Mouse (Mus musculus) forebrain, embryonic 10.5 days (tissue): ENCODE measurements around the gene Map2. TPM values are rescaled to one million over a fixed set of nuclear protein-coding genes. Genes with fewer than 3 reads are reported as not detected.
A peak's percentile ranks its signal among the peaks of the same experiment; 100 is the strongest.

Experiments
- DNase-seq: peaks from one replicate; pipeline ENCODE4 v3.0.0-alpha.2; 2017; ENCODE audit warnings: low spot score; ENCODE audit errors: extremely low spot score
- H3K27ac ChIP-seq: fragments of 300-500 bp; sonication (generic); 2 replicates; pipeline ENCODE4 v1.5.1; 2016; ENCODE audit warnings: mild to moderate bottlenecking
- H3K27me3 ChIP-seq: fragments of 300-500 bp; sonication (generic); 2 replicates; pipeline ENCODE4 v1.6.1; 2016; ENCODE audit warnings: mild to moderate bottlenecking; ENCODE audit not compliant: poor library complexity, severe bottlenecking
- H3K36me3 ChIP-seq: fragments of 300-500 bp; sonication (generic); replicated peaks from 2 replicates; pipeline ENCODE4 v1.6.1; 2016; ENCODE audit warnings: mild to moderate bottlenecking, moderate library complexity
- H3K4me1 ChIP-seq: fragments of 300-500 bp; sonication (generic); 2 replicates; pipeline ENCODE4 v1.6.1; 2016
- H3K4me3 ChIP-seq: fragments of 300-500 bp; sonication (generic); 2 replicates; pipeline ENCODE4 v1.5.1; 2016; ENCODE audit warnings: mild to moderate bottlenecking, moderate library complexity
- H3K9me3 ChIP-seq: fragments of 300-500 bp; sonication (generic); 2 replicates; pipeline ENCODE4 v1.6.1; 2016; ENCODE audit warnings: mild to moderate bottlenecking, moderate library complexity
- WGBS: fragments of 180-500 bp; shearing (Covaris S2); methylation state at CpG from one replicate; pipeline ENCODE4 v1.1.7; 2016; 5-methylcytosine and 5-hydroxymethylcytosine counted together
- polyA plus RNA-seq: library from polyadenylated mRNA; unstranded; fragments of >200 nt; fragmentation: Nextera tagmentation; extraction: Ambion mirVana; gene quantifications from 2 replicates; pipeline ENCODE4 v1.2.1, GENCODE M21; 2016

The Map2 gene
- polyA plus RNA-seq, 1 experiment from 2014 or later: 73.6 TPM

DNA sequence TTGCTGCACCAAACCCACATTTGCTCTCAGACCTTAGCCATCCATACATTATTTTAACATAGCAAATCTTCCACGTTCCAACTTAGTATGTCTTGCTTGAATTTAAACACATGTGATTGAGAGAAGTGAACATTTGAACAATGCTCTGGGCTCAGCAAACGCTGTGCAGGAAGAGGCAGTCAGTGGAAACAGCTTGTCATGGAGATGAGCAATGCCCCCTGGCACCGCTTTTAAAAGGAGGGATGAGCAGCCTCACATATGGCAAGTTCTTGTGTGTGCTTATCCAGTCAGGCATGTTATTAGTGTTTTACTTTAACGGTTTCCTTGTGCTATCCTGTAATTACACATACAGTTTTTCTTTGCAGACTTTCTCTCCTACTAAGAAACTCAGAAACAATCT lies 46.4 kb downstream of the Map2 start:
- no peaks in the 10 kb centered on the region for H3K9me3 ChIP-seq
- 82% methylated on average over 4 of the region's 4 CpGs for WGBS
- H3K27ac ChIP-seq: no peak overlapping the region
- no peaks in the 10 kb centered on the region for H3K36me3 ChIP-seq
- H3K27me3 ChIP-seq: no peaks in the 10 kb centered on the region
- peaks cover 4% of the 10 kb centered on the region for H3K4me1 ChIP-seq
- no peak overlapping the region for H3K4me3 ChIP-seq
- no peak for DNase-seq

DNA sequence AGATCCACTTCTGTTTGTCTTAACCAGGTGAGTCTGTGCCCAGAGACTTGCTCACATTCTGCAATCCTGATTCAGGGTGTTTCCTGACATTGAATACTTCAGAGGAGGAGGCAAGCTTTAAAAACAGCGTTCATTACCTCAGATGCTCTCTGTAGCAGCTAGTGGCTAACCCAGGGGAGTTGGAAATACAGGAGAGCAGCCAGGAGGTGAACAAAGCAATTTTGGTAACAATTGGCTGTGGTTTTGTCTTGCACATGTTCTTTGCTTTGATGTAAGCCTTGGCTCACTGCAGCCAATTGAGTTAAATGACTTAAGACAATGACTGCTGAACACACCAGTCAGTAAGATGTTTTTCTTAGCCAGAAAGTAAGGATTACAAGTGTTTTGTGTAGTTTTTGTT lies 48.3 kb downstream of the Map2 start:
- WGBS: 48% methylated on average over 1 of the region's 1 CpGs
- Histone ChIP-seq H3K27me3 (no peaks in the 10 kb centered on the region), H3K9me3 (no peaks in the 10 kb centered on the region), H3K4me1 (peaks cover 14% of the 10 kb centered on the region), H3K4me3 (no peak overlapping the region), H3K36me3 (no peaks in the 10 kb centered on the region), H3K27ac (no peak overlapping the region)
- no peak for DNase-seq

DNA sequence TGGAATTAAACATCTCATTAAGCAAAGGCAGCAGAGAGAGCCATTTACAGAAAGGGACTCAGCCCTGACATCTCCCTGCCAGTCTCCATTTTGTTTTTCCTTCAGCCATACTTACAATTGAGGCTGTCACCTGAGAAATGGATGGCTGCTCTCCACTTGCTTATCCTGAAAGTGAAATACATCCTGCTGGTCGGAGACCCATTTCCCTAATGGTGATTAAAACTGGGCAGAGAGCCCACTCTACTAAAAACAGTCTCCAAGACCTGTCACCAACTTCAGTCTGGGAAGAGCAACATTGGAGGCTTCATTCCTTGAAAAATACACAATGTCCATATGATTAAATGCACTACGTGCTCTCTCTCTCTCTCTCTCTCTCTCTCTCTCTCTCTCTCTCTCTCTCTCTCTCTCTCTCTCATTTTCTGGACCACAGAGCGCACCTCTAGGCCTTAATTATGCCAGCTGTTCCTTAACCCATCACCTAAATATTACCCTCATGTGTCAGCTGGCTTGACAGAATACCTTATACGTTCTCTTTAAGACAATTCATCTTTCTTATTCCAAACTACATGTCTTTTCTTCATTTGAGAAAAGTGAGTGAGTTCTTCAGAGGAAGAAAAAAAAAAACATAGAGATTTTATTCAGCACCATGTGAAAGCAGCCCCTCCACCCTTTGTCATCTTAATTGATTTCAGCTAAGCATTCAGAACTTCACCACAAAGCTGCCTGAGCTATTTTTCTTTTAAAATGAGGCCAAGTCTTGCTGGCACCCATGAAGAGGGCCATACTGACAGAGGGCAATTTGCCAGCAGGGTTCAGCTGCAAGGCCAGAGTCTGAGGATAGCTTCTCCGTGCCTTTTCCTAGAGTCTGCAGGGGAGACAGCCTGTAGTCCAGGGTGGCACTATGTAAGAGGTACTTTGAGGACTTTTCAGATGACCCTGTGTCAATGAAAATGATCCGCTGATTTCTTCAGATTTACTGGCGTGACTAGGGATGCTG lies 51.6 kb downstream of the Map2 start:
- no peak for DNase-seq
- 85% methylated on average over 7 of the region's 7 CpGs for WGBS
- no peak overlapping the region for H3K27ac ChIP-seq
- peaks cover 15% of the 10 kb centered on the region for H3K4me1 ChIP-seq
- H3K27me3 ChIP-seq: no peaks in the 10 kb centered on the region
- no peak overlapping the region for H3K4me3 ChIP-seq
- H3K36me3 ChIP-seq: no peaks in the 10 kb centered on the region
- no peaks in the 10 kb centered on the region for H3K9me3 ChIP-seq

DNA sequence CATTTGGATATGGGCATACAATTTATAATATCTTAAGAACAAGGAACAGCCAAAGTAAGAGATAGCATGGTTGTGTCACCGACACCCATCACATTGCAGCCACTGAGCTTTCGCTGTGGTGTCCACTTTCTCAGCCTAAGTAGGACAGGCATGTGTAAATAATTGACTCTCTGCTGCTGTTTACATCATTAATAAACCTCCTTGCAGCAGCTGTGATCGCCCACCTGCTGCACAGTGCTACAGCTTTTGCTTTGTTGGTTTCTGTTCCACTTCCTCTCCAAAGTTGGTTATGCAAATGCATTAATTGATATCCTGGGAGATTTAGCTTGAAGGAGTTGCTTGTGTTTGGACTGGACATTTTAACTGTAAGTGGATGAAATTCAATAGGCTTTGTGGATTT lies 53.1 kb downstream of the Map2 start:
- no peak overlapping the region for H3K27ac ChIP-seq
- 92% methylated on average over 3 of the region's 3 CpGs for WGBS
- H3K4me1 ChIP-seq: peaks cover 15% of the 10 kb centered on the region
- H3K9me3 ChIP-seq: no peaks in the 10 kb centered on the region
- H3K4me3 ChIP-seq: no peak overlapping the region
- H3K27me3 ChIP-seq: no peaks in the 10 kb centered on the region
- DNase-seq: no peak
- H3K36me3 ChIP-seq: no peaks in the 10 kb centered on the region; the same call in 1 of the 2 replicates

DNA sequence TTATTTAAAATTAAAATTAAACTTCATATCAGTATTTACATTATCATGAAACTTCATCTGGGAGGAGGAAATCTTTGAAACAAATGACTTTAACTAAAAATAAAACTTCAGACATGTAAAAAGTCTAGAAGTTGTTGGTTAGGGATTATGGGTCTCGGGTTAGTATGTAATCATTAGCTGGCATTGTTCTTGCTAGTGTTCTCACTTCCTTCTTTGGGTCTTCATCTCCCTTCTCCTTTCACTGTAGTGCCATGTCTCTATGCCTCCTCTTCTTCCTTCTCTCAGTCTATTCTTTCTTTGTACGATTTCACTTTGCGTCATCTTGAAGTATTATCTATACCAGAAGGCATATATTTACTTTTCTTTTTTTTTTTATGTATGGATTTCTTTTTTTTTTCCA lies 55.3 kb downstream of the Map2 start:
- no peak overlapping the region for H3K27ac ChIP-seq
- 97% methylated on average over 3 of the region's 3 CpGs for WGBS
- no peaks in the 10 kb centered on the region for H3K9me3 ChIP-seq
- H3K27me3 ChIP-seq: no peaks in the 10 kb centered on the region
- no peaks in the 10 kb centered on the region; the same call in 1 of the 2 replicates for H3K36me3 ChIP-seq
- peaks cover 15% of the 10 kb centered on the region for H3K4me1 ChIP-seq
- DNase-seq: no peak
- no peak overlapping the region for H3K4me3 ChIP-seq

DNA sequence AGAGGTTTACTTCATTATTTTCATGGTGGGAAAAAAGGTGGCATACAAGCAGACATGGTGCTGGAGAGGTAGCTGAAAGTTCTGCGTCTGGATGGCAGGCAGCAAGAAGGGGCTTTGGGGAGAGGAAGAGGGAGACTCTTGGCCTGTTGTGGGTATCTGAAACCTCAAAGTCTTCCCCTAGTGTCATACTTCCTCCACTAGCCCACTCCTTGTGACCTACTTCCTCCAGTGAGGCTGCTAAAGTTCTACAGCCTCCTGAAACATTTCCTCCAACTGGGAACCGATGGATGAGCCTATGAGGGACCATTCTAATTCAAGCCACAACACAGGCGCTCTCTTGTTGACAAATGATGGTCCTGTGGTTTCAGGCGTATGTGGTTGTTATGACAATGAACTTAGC lies 56.9 kb downstream of the Map2 start:
- H3K27ac ChIP-seq: no peak overlapping the region
- no peak overlapping the region for H3K4me3 ChIP-seq
- DNase-seq: no peak
- peaks cover 6% of the 10 kb centered on the region; the same call in 1 of the 2 replicates for H3K4me1 ChIP-seq
- no peaks in the 10 kb centered on the region for H3K27me3 ChIP-seq
- no peaks in the 10 kb centered on the region for H3K9me3 ChIP-seq
- 87% methylated on average over 4 of the region's 4 CpGs for WGBS
- H3K36me3 ChIP-seq: no peaks in the 10 kb centered on the region; the same call in 1 of the 2 replicates

DNA sequence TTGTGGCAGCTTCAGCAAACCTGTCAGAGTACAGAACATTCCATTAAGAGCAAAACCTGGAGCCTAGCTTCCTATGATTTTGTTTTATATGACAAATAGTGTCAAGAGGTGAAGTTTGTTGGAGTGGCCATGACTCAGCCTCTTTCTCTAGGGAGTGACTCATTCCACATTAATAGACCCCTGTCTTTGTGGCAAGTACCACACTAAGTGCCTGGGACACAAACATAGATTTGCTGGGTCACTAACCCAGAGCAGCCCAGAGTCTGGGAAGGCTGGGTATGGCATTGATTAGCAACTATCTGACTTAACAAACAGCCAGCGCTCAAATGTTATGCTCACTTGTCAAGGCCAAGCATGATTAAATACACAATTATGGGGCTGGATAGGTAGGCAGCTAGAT lies 69.8 kb downstream of the Map2 start:
- WGBS: 83% methylated on average over 1 of the region's 1 CpGs
- no peaks in the 10 kb centered on the region for H3K27me3 ChIP-seq
- no peak overlapping the region for H3K4me3 ChIP-seq
- no peaks in the 10 kb centered on the region for H3K9me3 ChIP-seq
- H3K36me3 ChIP-seq: no peaks in the 10 kb centered on the region
- H3K27ac ChIP-seq: no peak overlapping the region
- DNase-seq: no peak
- peaks cover 9% of the 10 kb centered on the region; the same call in 1 of the 2 replicates for H3K4me1 ChIP-seq

DNA sequence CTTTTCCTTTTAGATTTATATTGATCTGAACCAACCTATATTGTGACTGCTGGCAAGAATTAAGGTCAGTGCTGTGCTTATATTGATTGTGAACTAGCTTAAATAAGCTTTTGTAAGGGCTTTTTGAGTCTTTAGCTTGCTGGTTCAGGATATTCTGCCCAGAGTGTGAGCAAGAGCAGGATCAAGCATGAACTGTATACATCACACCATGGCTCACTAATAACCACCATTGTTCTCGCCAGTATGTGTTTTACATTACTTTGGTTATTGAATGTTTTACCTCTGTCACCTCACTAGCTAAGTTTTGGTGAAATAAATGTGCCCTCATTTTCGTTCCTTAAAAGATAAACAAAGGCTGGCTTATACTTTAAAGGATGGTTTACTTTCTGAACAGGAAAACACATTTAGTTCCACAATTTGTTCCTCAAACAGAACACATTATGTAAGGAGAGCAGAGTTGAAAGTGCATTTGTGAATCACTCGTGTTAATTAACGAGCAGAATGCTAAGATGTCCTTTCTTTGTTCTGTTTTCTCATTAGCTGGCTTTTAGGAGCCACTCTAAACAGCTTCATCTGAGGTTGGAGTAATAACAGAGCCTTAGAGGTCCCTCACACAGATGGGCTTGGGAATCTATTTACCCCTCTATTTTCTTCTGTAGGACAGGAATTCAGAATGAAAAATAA lies 76.7 kb downstream of the Map2 start:
- Histone ChIP-seq H3K27ac (peak overlapping the region; percentile 66; the same call in 1 of the 2 replicates), H3K9me3 (no peaks in the 10 kb centered on the region), H3K4me3 (no peak overlapping the region), H3K27me3 (no peaks in the 10 kb centered on the region), H3K4me1 (peaks cover 30% of the 10 kb centered on the region), H3K36me3 (peaks cover 5% of the 10 kb centered on the region)
- no peak for DNase-seq
- WGBS: 22% methylated on average over 4 of the region's 4 CpGs

DNA sequence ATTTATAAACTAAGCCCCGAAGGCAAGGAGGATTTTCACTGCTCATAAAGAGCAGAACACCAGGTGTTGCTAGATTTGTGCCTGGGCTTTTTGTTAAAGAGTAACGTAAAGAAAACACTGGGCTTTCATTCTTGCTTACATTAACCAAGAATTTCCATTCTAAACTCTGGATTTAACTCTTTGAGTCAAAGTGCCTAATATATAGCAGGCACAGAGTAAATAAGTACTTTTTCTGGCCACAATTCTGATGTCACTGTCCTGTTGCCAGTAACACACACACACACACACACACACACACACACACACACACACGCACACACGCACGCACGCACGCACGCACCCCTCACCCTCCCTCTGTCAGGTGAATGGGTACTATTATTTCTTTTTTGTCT lies 77.3 kb downstream of the Map2 start:
- Histone ChIP-seq H3K27ac (0 out of 2 replicates have a peak overlapping the region, but pooled peaks have one; percentile 66), H3K27me3 (no peaks in the 10 kb centered on the region), H3K9me3 (peaks cover 4% of the 10 kb centered on the region; the same call in 1 of the 2 replicates), H3K36me3 (peaks cover 8% of the 10 kb centered on the region), H3K4me3 (no peak overlapping the region), H3K4me1 (peaks cover 30% of the 10 kb centered on the region)
- WGBS: 75% methylated on average over 8 of the region's 8 CpGs
- DNase-seq: no peak

DNA sequence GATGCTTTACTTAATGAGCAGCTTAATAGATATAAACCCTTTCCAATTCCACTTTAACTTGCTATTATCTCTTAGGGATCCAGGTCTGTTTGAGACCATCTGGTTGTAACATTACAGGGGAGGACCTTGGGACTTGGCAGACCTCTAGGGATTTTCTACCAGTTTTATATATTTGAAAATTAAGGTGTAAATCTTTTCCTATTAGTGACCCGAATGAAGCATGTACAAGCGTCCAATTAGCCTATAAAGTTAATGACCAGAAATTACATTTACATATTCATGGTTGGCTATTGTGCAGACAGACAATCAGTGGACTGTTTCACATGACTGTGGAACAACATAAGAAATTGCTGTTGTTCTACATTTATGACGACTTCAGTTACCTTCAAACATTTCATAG lies 88.1 kb downstream of the Map2 start:
- Histone ChIP-seq H3K36me3 (no peaks in the 10 kb centered on the region), H3K27me3 (no peaks in the 10 kb centered on the region), H3K4me3 (no peak overlapping the region), H3K9me3 (no peaks in the 10 kb centered on the region), H3K4me1 (peaks cover 7% of the 10 kb centered on the region; the same call in 1 of the 2 replicates), H3K27ac (no peak overlapping the region)
- no peak for DNase-seq
- WGBS: 91% methylated on average over 3 of the region's 3 CpGs

DNA sequence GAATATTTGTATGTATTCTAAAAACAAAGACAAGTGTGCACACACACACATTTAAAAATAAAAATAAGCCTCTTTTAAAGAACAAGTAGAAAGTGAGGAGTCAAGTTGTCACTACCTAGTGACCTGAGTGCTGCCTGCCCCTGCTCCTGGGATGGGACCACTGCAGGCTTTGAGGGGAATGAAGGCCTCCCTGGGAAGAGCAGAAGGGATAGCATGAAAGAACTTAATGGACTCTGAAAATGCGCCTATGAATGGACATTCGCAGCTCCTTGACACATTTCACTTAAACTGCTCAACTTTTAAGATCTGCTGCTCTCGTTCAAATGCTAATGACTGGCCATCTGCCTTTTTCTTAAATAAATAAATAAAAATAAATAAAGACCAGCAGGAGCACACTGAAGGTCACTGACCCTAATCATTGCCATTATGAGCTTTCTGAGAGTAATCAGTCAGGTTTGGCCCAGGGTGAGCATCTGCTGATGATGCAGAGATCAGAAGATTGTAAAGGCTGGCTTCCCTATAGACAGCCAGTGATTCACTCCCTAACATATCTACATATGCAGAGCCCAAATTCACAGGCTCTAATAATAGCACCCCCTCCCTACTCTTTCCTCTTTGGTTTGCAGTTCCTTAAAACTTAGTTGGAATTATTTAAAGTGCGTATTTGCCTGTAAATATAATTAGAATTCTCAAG lies 91.3 kb downstream of the Map2 start:
- Histone ChIP-seq H3K36me3 (no peaks in the 10 kb centered on the region), H3K27ac (no peak overlapping the region), H3K4me3 (no peak overlapping the region), H3K27me3 (no peaks in the 10 kb centered on the region), H3K4me1 (peaks cover 7% of the 10 kb centered on the region; the same call in 1 of the 2 replicates), H3K9me3 (no peaks in the 10 kb centered on the region)
- WGBS: 49% methylated on average over 4 of the region's 4 CpGs
- DNase-seq: no peak

DNA sequence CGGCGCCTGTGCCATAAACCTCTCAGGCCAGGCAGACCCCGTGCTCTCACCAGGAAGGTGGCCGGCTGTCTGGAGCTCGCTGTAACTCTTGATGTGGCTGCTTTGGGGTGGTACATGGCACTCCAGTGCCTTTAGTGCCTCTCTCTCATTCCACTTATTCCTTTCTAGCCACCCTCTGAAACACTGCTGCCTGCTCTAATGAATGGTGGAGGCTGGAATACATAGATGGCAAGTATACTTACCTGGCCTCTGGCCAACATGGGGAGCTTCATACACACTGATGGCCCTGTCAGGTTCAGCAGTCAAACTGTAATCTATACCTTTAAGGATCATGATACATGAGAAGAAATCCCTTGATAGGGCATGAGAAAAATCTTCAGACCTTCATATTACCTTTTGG lies 102.6 kb downstream of the Map2 start:
- Histone ChIP-seq H3K4me1 (no peaks in the 10 kb centered on the region), H3K4me3 (no peak overlapping the region), H3K27ac (no peak overlapping the region), H3K9me3 (no peaks in the 10 kb centered on the region), H3K36me3 (peaks cover 3% of the 10 kb centered on the region; the same call in 1 of the 2 replicates), H3K27me3 (no peaks in the 10 kb centered on the region)
- 79% methylated on average over 5 of the region's 5 CpGs for WGBS
- DNase-seq: no peak
